Mouse (Mus musculus) CH12.LX (cell line): ENCODE data around the gene Dzank1.

Experiments
- CHD2 ChIP-seq: IDR thresholded peaks from 2 replicates; pipeline ENCODE4 v1.6.1; 2011; ENCODE audit warnings: low read length, improper control_type of control experiment
- CTCF ChIP-seq, 2 experiments: IDR thresholded peaks in 1 of 2; conservative IDR thresholded peaks in 1 of 2; 2 replicates each; pipeline ENCODE4 v1.5.1; 2011 to 2012; ENCODE audit warnings: low read depth in 2 of 2, low read length in 2 of 2, improper control_type of control experiment in 1 of 2, inconsistent platforms in 1 of 2, mild to moderate bottlenecking in 1 of 2, moderate library complexity in 1 of 2
- ELF1 ChIP-seq: IDR thresholded peaks from 2 replicates; pipeline ENCODE4 v1.6.1; 2014; ENCODE audit warnings: low read depth, mild to moderate bottlenecking, inconsistent platforms, low read length, improper control_type of control experiment
- EP300 ChIP-seq: IDR thresholded peaks from 2 replicates; pipeline ENCODE4 v1.6.1; 2011; ENCODE audit warnings: low read length, improper control_type of control experiment
- MAX ChIP-seq: IDR thresholded peaks from 2 replicates; pipeline ENCODE4 v1.6.1; 2011; ENCODE audit warnings: low read length, improper control_type of control experiment
- NELFE ChIP-seq: IDR thresholded peaks from 2 replicates; pipeline ENCODE4 v1.6.1; 2011; ENCODE audit warnings: low read depth, low read length, improper control_type of control experiment
- POLR2A ChIP-seq: IDR thresholded peaks from 2 replicates; pipeline ENCODE4 v1.6.1; 2011; ENCODE audit warnings: low read depth, mild to moderate bottlenecking, improper control_type of control experiment, low read length
- RAD21 ChIP-seq: IDR thresholded peaks from 2 replicates; pipeline ENCODE4 v1.6.1; 2011; ENCODE audit warnings: low read depth, mild to moderate bottlenecking, low read length, improper control_type of control experiment, moderate library complexity
- UBTF ChIP-seq: IDR thresholded peaks from 2 replicates; pipeline ENCODE4 v1.6.1; 2012; ENCODE audit warnings: low read depth, mild to moderate bottlenecking, inconsistent platforms, low read length, improper control_type of control experiment, moderate library complexity
- ZNF384 ChIP-seq: IDR thresholded peaks from 2 replicates; pipeline ENCODE4 v1.6.1; 2012; ENCODE audit warnings: low read depth, low read length, improper control_type of control experiment, inconsistent platforms

- TF ChIP-seq POLR2A (no peak), NELFE (no peak), UBTF (no peak), EP300 (no peak), CHD2 (no peak), MAX (no peak), ZNF384 (no peak), CTCF (conservative IDR thresholded peaks at IDR 0.05 in 1 of 2, IDR thresholded peaks at IDR 0.05 in 1 of 2; ENCODE audit: low read depth in 2 of 2, low read length in 2 of 2) (no peak), ELF1 (no peak), RAD21 (no peak)
Observed at GRCm38 (mm10) chr2:144450378-144450777, 76.8 kb downstream of the Dzank1 start.
